Mouse (Mus musculus): ENCODE results near the gene Ppp3ca.

Ppp3ca gene

DNA sequence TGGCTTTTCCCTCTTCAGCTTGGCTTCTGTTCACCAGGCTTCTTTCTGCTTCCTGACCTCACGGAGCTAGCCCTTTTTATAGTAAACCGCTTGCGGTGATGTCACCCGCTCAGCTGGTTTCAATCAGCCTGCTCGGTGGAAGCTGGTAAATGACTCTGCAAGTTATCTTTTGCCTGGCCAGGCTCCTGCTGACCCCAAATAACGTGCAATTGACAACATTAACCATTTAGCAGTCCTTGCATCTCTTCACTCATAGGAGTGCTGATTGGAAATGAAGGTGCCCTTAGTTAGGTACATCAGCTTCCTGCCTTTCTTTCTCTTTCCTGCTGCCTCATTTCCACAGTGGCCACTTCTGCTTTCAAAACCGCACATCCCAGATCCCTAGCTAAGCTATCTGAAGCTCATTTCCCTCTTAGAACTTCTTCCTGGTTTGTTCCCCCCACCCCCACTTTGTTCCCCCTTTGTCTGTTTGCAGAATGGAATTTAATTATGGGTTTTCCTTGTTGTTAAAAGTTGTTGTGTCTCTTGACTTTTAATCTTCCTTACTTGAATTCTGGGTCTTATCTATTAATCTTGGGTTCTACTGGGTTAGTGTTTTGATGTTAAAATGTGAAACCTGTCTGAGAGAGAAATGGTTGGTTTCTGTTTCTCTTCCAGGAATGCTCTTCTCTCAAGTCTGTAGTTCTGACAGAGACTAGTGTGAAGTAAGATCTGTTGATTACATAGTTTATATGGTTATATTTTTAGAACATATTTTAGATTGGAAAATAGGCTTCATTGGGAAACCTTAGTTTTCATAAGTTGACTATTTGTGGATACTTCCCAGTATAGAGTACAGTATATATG is 55.6 kb downstream of the Ppp3ca start:
- no peak for DNase-seq (ENCODE audit: low spot score)

DNA sequence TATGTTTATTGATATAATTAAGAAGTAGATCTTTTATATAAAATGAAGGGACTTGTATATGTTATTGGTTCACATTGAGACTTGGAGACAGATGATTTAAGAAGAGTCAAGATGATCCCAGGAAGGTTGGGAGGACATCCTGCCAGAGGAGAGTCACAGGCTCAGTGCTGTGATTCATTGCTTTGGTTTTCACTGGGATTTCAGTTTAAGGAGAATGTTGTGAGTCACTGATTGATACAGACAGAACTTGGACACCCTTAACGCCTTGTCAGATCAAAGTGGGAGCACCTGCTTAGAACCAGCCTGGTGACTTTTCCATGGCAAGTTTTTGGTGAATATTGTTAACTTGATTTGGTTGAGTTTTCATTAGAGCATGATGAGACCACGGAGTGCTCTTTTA is 58.0 kb downstream of the Ppp3ca start:
- DNase-seq (ENCODE audit: low spot score) = no peak

DNA sequence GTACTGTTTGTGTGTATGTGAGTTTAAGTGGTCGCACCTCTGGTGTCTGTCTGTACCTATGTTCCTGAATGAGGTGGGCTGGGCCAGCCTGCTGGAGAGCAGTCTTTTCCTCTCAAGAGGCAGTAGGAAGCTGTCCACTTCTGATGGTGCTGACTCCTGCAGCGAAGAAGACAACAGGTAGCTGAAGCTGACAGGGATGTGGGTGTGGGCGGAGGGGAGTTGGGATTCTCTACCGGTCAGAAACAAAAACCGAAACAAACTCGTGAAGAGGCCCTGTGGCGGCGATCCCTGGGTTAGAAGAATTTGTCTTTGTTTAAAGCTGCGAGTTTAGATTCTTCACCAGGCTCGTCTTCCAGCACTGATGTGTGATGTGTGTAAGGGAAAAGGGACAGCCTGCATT is 60.1 kb downstream of the Ppp3ca start:
- DNase-seq (ENCODE audit: low spot score) = no peak

- no peak for DNase-seq (ENCODE audit: low spot score)
Observed at GRCm38 (mm10) chr3:136731579-136731978, 61.7 kb downstream of the Ppp3ca start.

DNA sequence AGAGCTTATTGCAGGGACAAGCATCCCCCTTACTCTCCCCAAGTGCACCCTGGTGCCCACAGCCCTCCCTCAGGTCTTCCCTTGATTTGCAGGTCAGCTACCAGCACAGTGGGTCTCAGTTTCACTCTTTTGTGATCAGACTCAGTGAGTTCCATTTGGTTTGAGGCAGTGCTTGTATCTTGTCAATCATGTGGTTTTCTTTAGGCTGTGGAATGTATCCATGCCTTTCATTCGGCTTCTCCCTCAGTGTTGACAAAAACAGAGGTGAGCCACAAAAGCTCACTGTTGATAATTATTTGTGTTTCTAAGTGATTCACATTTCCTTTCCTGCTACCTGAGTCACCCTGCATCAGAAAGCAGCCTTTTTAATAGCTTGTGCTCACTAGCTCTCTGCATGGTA is 66.1 kb downstream of the Ppp3ca start:
- DNase-seq (ENCODE audit: low spot score) = no peak

DNA sequence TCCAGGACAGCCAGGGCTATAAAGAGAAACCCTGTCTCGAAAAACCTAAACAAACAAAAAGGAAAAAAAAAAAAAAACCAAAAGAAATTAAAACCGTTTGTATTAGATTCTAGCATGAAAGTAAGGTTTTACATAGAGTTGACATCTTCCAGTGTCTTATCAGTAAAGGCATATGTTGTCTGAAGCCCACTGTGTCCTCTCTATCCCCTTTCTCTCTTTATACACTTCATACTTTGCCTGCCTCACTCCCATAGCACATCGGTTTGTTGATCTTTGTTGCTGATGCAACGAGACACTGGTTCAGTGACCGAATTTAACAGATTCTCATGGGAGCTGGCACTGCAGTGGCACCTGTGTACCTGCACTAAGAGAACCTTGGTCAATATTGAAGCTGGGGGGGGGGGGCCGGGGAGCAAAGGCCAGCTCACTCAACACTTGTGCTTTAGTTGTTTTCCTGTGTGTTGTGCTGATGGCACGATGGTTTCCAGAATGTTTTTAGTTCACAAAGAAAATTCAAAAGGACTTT is 66.9 kb downstream of the Ppp3ca start:
- DNase-seq (ENCODE audit: low spot score) = no peak

GRCm38 (mm10) chr3:136738474-136738873 is 68.5 kb downstream of the Ppp3ca start:
- DNase-seq (ENCODE audit: low spot score) = no peak

- no peak for DNase-seq (ENCODE audit: low spot score)
Observed at GRCm38 (mm10) chr3:136738914-136739313, 69.0 kb downstream of the Ppp3ca start.

DNA sequence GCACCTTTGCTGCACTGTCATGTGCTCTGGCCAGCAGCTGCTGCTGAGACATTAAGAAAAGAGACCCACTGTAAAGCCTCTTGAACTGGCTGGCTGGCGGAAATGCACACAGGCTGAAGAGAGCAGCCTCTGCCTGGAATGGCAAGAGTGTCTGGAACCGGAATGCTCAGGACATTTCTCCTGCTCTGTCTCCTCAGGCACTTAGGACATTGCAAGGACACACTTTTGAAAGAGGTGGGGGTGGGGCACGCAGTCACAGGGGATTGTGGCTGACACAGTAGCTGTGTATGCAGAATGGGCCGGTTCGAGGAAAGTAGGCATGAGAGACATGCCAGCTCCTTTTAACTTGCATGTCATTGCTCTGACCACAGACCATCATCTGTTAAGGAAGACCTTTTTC is 71.7 kb downstream of the Ppp3ca start:
- no peak for DNase-seq (ENCODE audit: low spot score)

DNA sequence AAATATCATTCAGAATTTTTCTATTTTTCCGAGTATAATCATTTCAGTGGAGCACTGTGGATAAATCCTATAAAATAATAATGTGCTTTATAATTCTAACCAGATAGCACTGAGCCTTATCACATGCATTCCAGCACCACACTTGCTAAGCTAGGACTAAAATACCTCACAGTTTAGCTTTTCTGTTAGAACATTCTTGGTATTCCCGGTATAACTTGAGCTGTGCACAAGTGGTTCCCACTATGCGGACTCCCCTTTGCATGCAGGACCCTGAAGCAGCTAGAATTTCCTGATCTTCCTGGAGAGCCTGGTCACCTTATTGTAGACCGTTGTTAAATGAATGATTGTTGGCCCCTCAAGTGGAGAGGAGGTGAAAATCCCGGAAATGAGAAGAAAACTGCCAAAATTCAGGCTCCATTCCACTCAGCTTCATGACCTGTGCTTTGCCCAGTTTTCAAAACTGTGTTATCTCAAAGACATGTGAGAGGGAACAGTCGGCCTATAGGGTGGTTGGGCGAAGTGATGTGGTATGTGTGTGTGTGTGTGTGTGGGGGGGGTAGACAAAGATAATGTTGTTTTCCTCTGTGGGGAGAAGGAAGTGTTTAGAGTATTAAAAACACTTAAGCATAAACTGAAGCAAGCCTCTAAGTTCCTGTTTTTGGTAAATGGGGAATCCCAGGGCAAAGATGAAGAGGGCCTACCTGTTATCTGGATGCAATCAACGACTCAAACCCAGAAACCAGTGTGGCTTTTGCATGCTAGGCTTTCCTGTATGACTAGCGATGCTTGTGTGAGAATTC is 72.5 kb downstream of the Ppp3ca start:
- DNase-seq (ENCODE audit: low spot score) = no peak

DNA sequence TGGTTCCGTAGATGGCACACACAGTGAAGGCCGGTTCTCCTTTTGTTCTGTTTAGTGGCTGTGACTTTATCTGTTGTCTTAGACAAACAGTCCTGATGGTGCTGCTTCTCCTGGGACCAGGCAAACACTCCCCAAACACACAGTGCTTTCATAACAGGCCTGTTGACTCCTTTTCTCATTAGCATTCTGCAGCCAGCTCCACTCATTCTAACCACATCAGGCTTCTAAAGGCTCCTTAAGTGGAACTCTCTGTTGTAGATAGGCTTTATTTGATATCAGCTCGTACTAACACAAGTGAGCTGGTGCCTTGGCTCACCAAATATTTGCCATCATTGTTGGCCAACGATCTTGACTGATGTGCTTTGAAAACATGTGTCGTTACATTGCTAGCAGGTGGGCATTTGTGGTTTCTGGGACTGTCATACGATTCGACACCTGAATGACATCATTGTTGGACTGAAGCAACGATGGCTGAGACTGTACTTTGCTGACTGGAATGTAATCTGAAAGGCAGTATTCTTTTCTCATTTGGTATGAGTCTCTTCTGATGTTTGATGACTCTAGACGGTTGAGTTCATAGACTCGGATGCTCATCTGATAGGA is 74.5 kb downstream of the Ppp3ca start:
- DNase-seq (ENCODE audit: low spot score) = no peak

DNA sequence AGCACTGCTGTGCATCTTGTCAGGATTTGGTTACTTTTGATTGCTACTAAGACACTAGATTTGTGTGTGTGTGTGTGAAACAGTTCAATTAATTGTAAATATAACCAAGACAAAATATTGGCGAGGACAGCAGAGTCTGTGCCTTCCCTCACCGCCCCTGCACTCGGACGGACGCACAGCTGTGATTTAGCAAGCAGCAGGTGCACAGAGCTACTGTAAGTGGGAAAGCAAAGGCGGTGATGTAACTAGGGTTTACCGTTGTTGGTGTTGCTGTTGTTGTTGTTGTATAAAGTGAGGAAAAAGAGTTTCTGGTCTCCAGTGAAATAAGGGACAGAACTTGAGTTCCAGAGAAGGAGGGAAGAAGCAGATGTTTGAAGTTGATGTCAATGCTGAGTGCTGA is 75.5 kb downstream of the Ppp3ca start:
- DNase-seq (ENCODE audit: low spot score) = no peak

GRCm38 (mm10) chr3:136748761-136749476 is 79.0 kb downstream of the Ppp3ca start:
- DNase-seq (ENCODE audit: low spot score) = no peak

- DNase-seq (ENCODE audit: low spot score) = no peak
Observed at GRCm38 (mm10) chr3:136749477-136749797, 79.5 kb downstream of the Ppp3ca start.

GRCm38 (mm10) chr3:136749951-136750350 is 80.0 kb downstream of the Ppp3ca start:
- DNase-seq (ENCODE audit: low spot score) = no peak

DNA sequence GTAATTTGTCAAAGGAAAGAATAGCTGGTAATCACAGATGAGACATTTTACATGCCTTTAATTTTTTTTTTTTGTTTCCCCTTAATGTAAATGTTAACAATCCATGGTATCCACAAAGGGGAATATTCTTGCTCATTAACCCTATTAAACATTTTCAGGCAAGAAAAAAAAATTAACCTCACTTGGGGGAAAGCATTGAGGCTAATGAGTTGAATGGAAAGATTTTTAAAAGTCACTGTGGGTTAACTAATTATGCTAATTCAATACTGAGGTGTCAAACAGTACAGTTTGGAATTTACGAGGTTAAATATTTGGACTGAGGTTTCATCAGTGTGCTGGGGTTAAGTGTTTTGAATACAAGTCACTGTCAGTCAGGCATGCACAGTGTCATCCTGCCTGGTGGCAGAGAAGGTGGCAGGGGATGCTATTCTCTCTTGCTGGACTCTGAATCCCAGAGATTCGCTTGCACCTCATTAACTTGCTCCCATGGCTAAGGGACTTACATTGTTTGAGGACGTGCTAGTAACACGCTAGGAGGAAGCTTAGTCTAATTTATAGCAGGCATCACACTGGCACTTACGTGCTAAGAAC is 82.3 kb downstream of the Ppp3ca start:
- no peak for DNase-seq (ENCODE audit: low spot score)

- DNase-seq (ENCODE audit: low spot score) = no peak
Observed at GRCm38 (mm10) chr3:136756137-136756536, 86.2 kb downstream of the Ppp3ca start.

GRCm38 (mm10) chr3:136759446-136759845 is 89.5 kb downstream of the Ppp3ca start:
- DNase-seq (ENCODE audit: low spot score) = no peak

GRCm38 (mm10) chr3:136761292-136761978 is 91.5 kb downstream of the Ppp3ca start:
- DNase-seq (ENCODE audit: low spot score) = peak; percentile 29

- DNase-seq (ENCODE audit: low spot score) = no peak
Observed at GRCm38 (mm10) chr3:136761979-136762341, 92.0 kb downstream of the Ppp3ca start.

DNA sequence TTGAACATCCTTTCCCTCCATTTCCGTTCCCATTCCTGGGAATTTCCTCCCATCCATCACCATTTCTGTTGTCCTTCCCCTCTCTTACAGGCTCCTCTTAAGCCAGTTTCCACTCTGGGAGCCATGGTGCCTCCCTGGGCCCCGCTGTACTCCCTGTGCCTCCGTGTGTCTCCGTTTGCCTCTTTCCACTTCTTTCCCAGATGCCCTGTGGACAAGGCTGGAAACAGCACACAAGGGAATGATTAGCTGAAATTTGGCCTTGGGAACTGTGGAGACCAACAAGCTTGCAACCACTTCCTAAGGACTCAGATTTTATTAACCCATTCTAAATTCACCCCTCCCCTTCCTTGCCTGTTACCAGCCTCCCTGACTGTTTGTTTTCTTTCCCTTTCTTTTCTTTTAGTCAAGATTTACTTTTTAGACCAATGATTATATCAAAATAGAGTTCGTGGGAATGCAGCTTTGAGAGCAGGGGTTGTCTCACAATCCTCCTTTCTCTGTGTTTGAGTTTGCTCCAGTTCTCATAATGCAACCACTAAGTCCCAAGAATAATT is 93.9 kb downstream of the Ppp3ca start:
- no peak for DNase-seq (ENCODE audit: low spot score)

All from c-Kit-positive CD71-positive TER-119-positive erythroid progenitor cells, embryonic 14.5 days (primary cell).